Mouse (Mus musculus) megakaryocyte, embryonic 14.5 days (primary cell): ENCODE results near the gene Ptgds. TPM values are rescaled to one million over a fixed set of nuclear protein-coding genes. Genes with fewer than 3 reads are reported as not detected.

Experiments
- H3K27me3 ChIP-seq: replicated peaks from 2 replicates; pipeline ENCODE3; 2012; ENCODE audit warnings: inconsistent platforms
- H3K36me3 ChIP-seq: replicated peaks from 2 replicates; pipeline ENCODE3; 2012; ENCODE audit warnings: low read length, inconsistent platforms, mixed read lengths
- H3K4me1 ChIP-seq: 2 replicates; pipeline ENCODE4 v1.6.1; 2012; ENCODE audit warnings: inconsistent platforms
- H3K4me3 ChIP-seq: replicated peaks from 2 replicates; pipeline ENCODE3; 2012; ENCODE audit warnings: moderate library complexity, mild to moderate bottlenecking, inconsistent platforms
- H3K9me3 ChIP-seq: 2 replicates; pipeline ENCODE4 v1.6.1; 2012; ENCODE audit warnings: inconsistent platforms
- FLI1 ChIP-seq: IDR thresholded peaks from 2 replicates; pipeline ENCODE4 v1.6.1; 2012; ENCODE audit warnings: low read length, inconsistent platforms, mixed read lengths
- GATA1 ChIP-seq: IDR thresholded peaks from 3 replicates; pipeline ENCODE4 v1.6.1; 2012; ENCODE audit warnings: mixed read lengths, low read length, inconsistent platforms, borderline replicate concordance
- polyA plus RNA-seq: library from polyadenylated mRNA; stranded (reverse); fragments of >175 nt; gene quantifications from 2 replicates; pipeline ENCODE4 v1.2.3, GENCODE M21; 2012; ENCODE audit warnings: low replicate concordance; ENCODE audit not compliant: insufficient read depth

Ptgds gene
- polyA plus RNA-seq, 1 experiment: not detected

- Histone ChIP-seq H3K4me3 (peak within 1 kb of the TSS; percentile 94), H3K9me3 (peaks cover 3% of the 10 kb centered on the region; the same call in 1 of the 2 replicates), H3K36me3 (peaks cover 32% of the 10 kb centered on the region), H3K4me1 (peaks cover 97% of the 10 kb centered on the region), H3K27me3 (peaks cover 44% of the 10 kb centered on the region)
- TF ChIP-seq GATA1 (no peak), FLI1 (no peak)
Measured at GRCm38 (mm10) chr2:25428442-25429236, 41.2 kb downstream of the Ptgds start, which contains the start of gene Abca2. Gene Abca2 (plus strand): TSS chr2:25428703.

GRCm38 (mm10) chr2:25427256-25427655 lies 42.6 kb downstream of the Ptgds start:
- peaks cover 45% of the 10 kb centered on the region for H3K27me3 ChIP-seq
- H3K9me3 ChIP-seq: peaks cover 3% of the 10 kb centered on the region; the same call in 1 of the 2 replicates
- H3K4me3 ChIP-seq: peak overlapping the region; percentile 86
- peaks cover 97% of the 10 kb centered on the region for H3K4me1 ChIP-seq
- peaks cover 20% of the 10 kb centered on the region for H3K36me3 ChIP-seq
- TF ChIP-seq GATA1 (no peak), FLI1 (no peak)

- Histone ChIP-seq H3K4me1 (peaks cover 97% of the 10 kb centered on the region), H3K36me3 (peaks cover 20% of the 10 kb centered on the region), H3K9me3 (peaks cover 3% of the 10 kb centered on the region; the same call in 1 of the 2 replicates), H3K4me3 (peak overlapping the region; percentile 86), H3K27me3 (peaks cover 45% of the 10 kb centered on the region)
- TF ChIP-seq GATA1: no peak
- TF ChIP-seq FLI1: no peak
Measured at GRCm38 (mm10) chr2:25426721-25427191, 43.1 kb downstream of the Ptgds start.

GRCm38 (mm10) chr2:25425481-25425880 lies 44.4 kb downstream of the Ptgds start:
- H3K9me3 ChIP-seq: peaks cover 3% of the 10 kb centered on the region; the same call in 1 of the 2 replicates
- H3K4me1 ChIP-seq: peaks cover 91% of the 10 kb centered on the region
- peaks cover 35% of the 10 kb centered on the region for H3K27me3 ChIP-seq
- no peak overlapping the region for H3K4me3 ChIP-seq
- TF ChIP-seq FLI1 (no peak), GATA1 (no peak)
- peaks cover 10% of the 10 kb centered on the region for H3K36me3 ChIP-seq

- H3K4me1 ChIP-seq: peaks cover 77% of the 10 kb centered on the region
- H3K4me3 ChIP-seq: peak overlapping the region; percentile 86
- peaks cover 9% of the 10 kb centered on the region for H3K36me3 ChIP-seq
- TF ChIP-seq FLI1 (no peak), GATA1 (no peak)
- H3K9me3 ChIP-seq: peaks cover 3% of the 10 kb centered on the region; the same call in 1 of the 2 replicates
- peaks cover 27% of the 10 kb centered on the region for H3K27me3 ChIP-seq
Measured at GRCm38 (mm10) chr2:25423626-25424025, 46.2 kb downstream of the Ptgds start.

GRCm38 (mm10) chr2:25422587-25423410 lies 47.0 kb downstream of the Ptgds start, which contains the start of gene Fut7:
Gene Fut7 (plus strand): TSS chr2:25423267.
- Histone ChIP-seq H3K9me3 (peaks cover 3% of the 10 kb centered on the region; the same call in 1 of the 2 replicates), H3K27me3 (peaks cover 32% of the 10 kb centered on the region), H3K4me3 (peak within 1 kb of the TSS; percentile 86), H3K36me3 (peaks cover 9% of the 10 kb centered on the region), H3K4me1 (peaks cover 79% of the 10 kb centered on the region)
- TF ChIP-seq GATA1: no peak
- TF ChIP-seq FLI1: no peak

GRCm38 (mm10) chr2:25421896-25422295 lies 48.0 kb downstream of the Ptgds start:
- no peak overlapping the region for H3K4me3 ChIP-seq
- peaks cover 32% of the 10 kb centered on the region for H3K27me3 ChIP-seq
- TF ChIP-seq GATA1 (no peak), FLI1 (no peak)
- peaks cover 3% of the 10 kb centered on the region; the same call in 1 of the 2 replicates for H3K9me3 ChIP-seq
- H3K36me3 ChIP-seq: peaks cover 9% of the 10 kb centered on the region
- H3K4me1 ChIP-seq: peaks cover 79% of the 10 kb centered on the region

- Histone ChIP-seq H3K36me3 (no peaks in the 10 kb centered on the region), H3K27me3 (peaks cover 12% of the 10 kb centered on the region), H3K4me3 (no peak overlapping the region), H3K9me3 (no peaks in the 10 kb centered on the region), H3K4me1 (peaks cover 41% of the 10 kb centered on the region)
- TF ChIP-seq FLI1: no peak
- TF ChIP-seq GATA1: no peak
Measured at GRCm38 (mm10) chr2:25417426-25417825, 52.4 kb downstream of the Ptgds start.

Other genes with a start within 250 kb of the Ptgds start
- gene Tubb4b, start 245.3 kb downstream of the Ptgds start, polyA plus RNA-seq: 264 and 365 TPM in 2 replicates
- not detected in 2 replicates for gene Slc34a3, start 235.7 kb downstream of the Ptgds start, polyA plus RNA-seq
- gene Rnf224, start 233.3 kb downstream of the Ptgds start, polyA plus RNA-seq: not detected in 2 replicates
- gene Rnf208, start 227.8 kb downstream of the Ptgds start, polyA plus RNA-seq: 3.8 and 7.6 TPM in 2 replicates
- gene Cysrt1, start 227.6 kb downstream of the Ptgds start, polyA plus RNA-seq: not detected in 2 replicates
- gene AL732309.1, start 223.2 kb downstream of the Ptgds start, polyA plus RNA-seq: 1.1 TPM in 1 of 2 replicates, not detected in the other
- gene Tmem203, start 214.6 kb downstream of the Ptgds start, polyA plus RNA-seq: 16.3 and 20.0 TPM in 2 replicates
- 11.9 and 12.9 TPM in 2 replicates for gene Tprn, start 207.4 kb downstream of the Ptgds start, polyA plus RNA-seq
- 34.6 and 160 TPM in 2 replicates for gene Ssna1, start 197.6 kb downstream of the Ptgds start, polyA plus RNA-seq
- gene Anapc2, start 197.6 kb downstream of the Ptgds start, polyA plus RNA-seq: 3.1 and 14.8 TPM in 2 replicates
- not detected in 2 replicates for gene Tmem210, start 181.9 kb downstream of the Ptgds start, polyA plus RNA-seq
- not detected in 2 replicates for gene Lrrc26, start 180.1 kb downstream of the Ptgds start, polyA plus RNA-seq
- gene Grin1, start 150.9 kb downstream of the Ptgds start, polyA plus RNA-seq: not detected in 2 replicates
- 4.4 and 13.9 TPM in 2 replicates for gene Man1b1, start 137.7 kb downstream of the Ptgds start, polyA plus RNA-seq
- gene Dpp7, start 113.7 kb downstream of the Ptgds start, polyA plus RNA-seq: 4.3 and 4.4 TPM in 2 replicates
- gene Uap1l1, start 104.4 kb downstream of the Ptgds start, polyA plus RNA-seq: 12.1 and 13.3 TPM in 2 replicates
- gene Sapcd2, start 97.7 kb downstream of the Ptgds start, polyA plus RNA-seq: 26.7 and 29.9 TPM in 2 replicates
- 1.3 TPM in 1 of 2 replicates, not detected in the other for gene Entpd2, start 74.2 kb downstream of the Ptgds start, polyA plus RNA-seq
- gene Npdc1, start 70.7 kb downstream of the Ptgds start, polyA plus RNA-seq: 3.7 and 3.9 TPM in 2 replicates
- gene Fut7, start 46.8 kb downstream of the Ptgds start, polyA plus RNA-seq: 4.3 TPM in 1 of 2 replicates, not detected in the other
- gene Abca2, start 41.3 kb downstream of the Ptgds start, polyA plus RNA-seq: 13.1 and 24.3 TPM in 2 replicates
- not detected in 2 replicates for gene Clic3, start 13.2 kb downstream of the Ptgds start, polyA plus RNA-seq
- gene Paxx, start 9.0 kb downstream of the Ptgds start, polyA plus RNA-seq: 51.1 and 52.3 TPM in 2 replicates
- not detected in 2 replicates for gene Lcn12, start 23.9 kb upstream of the Ptgds start, polyA plus RNA-seq
- gene Fbxw5, start 30.7 kb upstream of the Ptgds start, polyA plus RNA-seq: 46.2 and 91.1 TPM in 2 replicates
- 0.43 TPM in 1 of 2 replicates, not detected in the other for gene C8g, start 31.7 kb upstream of the Ptgds start, polyA plus RNA-seq
- gene Traf2, start 76.9 kb upstream of the Ptgds start, polyA plus RNA-seq: 0.78 and 7.0 TPM in 2 replicates
- gene Edf1, start 87.8 kb upstream of the Ptgds start, polyA plus RNA-seq: 316 and 1,404 TPM in 2 replicates
- 0.75 TPM in 1 of 2 replicates, not detected in the other for gene Mamdc4, start 104.8 kb upstream of the Ptgds start, polyA plus RNA-seq
- gene Phpt1, start 105.2 kb upstream of the Ptgds start, polyA plus RNA-seq: 4.7 TPM in 1 of 2 replicates, not detected in the other
- gene Ajm1, start 111.7 kb upstream of the Ptgds start, polyA plus RNA-seq: 0.44 and 0.85 TPM in 2 replicates
- 36.6 and 58.2 TPM in 2 replicates for gene Rabl6, start 138.5 kb upstream of the Ptgds start, polyA plus RNA-seq
- gene Ccdc183, start 147.6 kb upstream of the Ptgds start, polyA plus RNA-seq: 0.15 TPM in 1 of 2 replicates, not detected in the other
- gene Tmem141, start 152.0 kb upstream of the Ptgds start, polyA plus RNA-seq: 0.94 TPM in 1 of 2 replicates, not detected in the other
- 0.49 TPM in 1 of 2 replicates, not detected in the other for gene Fcna, start 158.0 kb upstream of the Ptgds start, polyA plus RNA-seq
- gene Lcn8, start 183.1 kb upstream of the Ptgds start, polyA plus RNA-seq: not detected in 2 replicates
- not detected in 2 replicates for gene Lcn5, start 187.9 kb upstream of the Ptgds start, polyA plus RNA-seq
- gene Lcn6, start 206.7 kb upstream of the Ptgds start, polyA plus RNA-seq: not detected in 2 replicates
- not detected in 2 replicates for gene Lcn10, start 212.7 kb upstream of the Ptgds start, polyA plus RNA-seq
- not detected in 2 replicates for gene Obp2a, start 230.0 kb upstream of the Ptgds start, polyA plus RNA-seq
- gene Bmyc, start 236.7 kb upstream of the Ptgds start, polyA plus RNA-seq: 55.7 and 68.2 TPM in 2 replicates